Mouse (Mus musculus) forebrain, embryonic 11.5 days (tissue): Measurements from ENCODE around the gene Slfn14. TPM values are rescaled to one million over a fixed set of nuclear protein-coding genes. Genes with fewer than 3 reads are reported as not detected.

ENCODE experiments used
- ATAC-seq: fragments of 200-750 bp; cut with Nextera tagmentation; replicated peaks from 2 replicates; pipeline ENCODE4 v1.8.0; 2017; ENCODE audit warnings: moderate TSS enrichment; ENCODE audit not compliant: low FRiP score
- DNase-seq: peaks from one replicate; pipeline ENCODE4 v3.0.0-alpha.2; 2017; ENCODE audit warnings: low spot score
- H3K27ac ChIP-seq: fragments of 300-500 bp; sonication (generic); 2 replicates; pipeline ENCODE4 v1.5.1; 2014; ENCODE audit warnings: low read depth, low read length
- H3K27me3 ChIP-seq: fragments of 300-500 bp; sonication (generic); 2 replicates; pipeline ENCODE4 v1.6.1; 2014; ENCODE audit warnings: mild to moderate bottlenecking, low read length, mixed read lengths; ENCODE audit not compliant: control insufficient read depth, insufficient read depth
- H3K36me3 ChIP-seq: fragments of 300-500 bp; sonication (generic); 2 replicates; pipeline ENCODE4 v1.6.1; 2014; ENCODE audit warnings: mild to moderate bottlenecking, low read length, moderate library complexity, mixed read lengths; ENCODE audit not compliant: control insufficient read depth, insufficient read depth
- H3K4me1 ChIP-seq: fragments of 300-500 bp; sonication (generic); replicated peaks from 2 replicates; pipeline ENCODE4 v1.6.1; 2014; ENCODE audit warnings: low read length, mixed read lengths; ENCODE audit not compliant: control insufficient read depth, insufficient read depth
- H3K4me2 ChIP-seq: fragments of 300-500 bp; sonication (generic); 2 replicates; pipeline ENCODE4 v1.6.1; 2014; ENCODE audit warnings: low read depth, mild to moderate bottlenecking, low read length, moderate library complexity, mixed read lengths; ENCODE audit not compliant: severe bottlenecking
- H3K4me3 ChIP-seq: fragments of 300-500 bp; sonication (generic); 2 replicates; pipeline ENCODE4 v1.5.1; 2014; ENCODE audit warnings: low read depth, low read length
- H3K9ac ChIP-seq: fragments of 300-500 bp; sonication (generic); 2 replicates; pipeline ENCODE4 v1.6.1; 2014; ENCODE audit warnings: low read length
- H3K9me3 ChIP-seq: fragments of 300-500 bp; sonication (generic); 2 replicates; pipeline ENCODE4 v1.6.1; 2016; ENCODE audit warnings: low read length, mixed read lengths; ENCODE audit not compliant: control insufficient read depth
- WGBS: fragments of 180-500 bp; shearing (Covaris S2); extraction: QIAGEN DNeasy Blood & Tissue Kit; methylation state at CpG from one replicate; pipeline ENCODE4 v1.1.7; 2014; 5-methylcytosine and 5-hydroxymethylcytosine counted together
- polyA plus RNA-seq: library from polyadenylated mRNA; unstranded; fragments of >200 nt; fragmentation: Nextera tagmentation; extraction: Ambion mirVana; gene quantifications from 2 replicates; pipeline ENCODE4 v1.2.1, GENCODE M21; 2014

The Slfn14 gene
- polyA plus RNA-seq, 1 experiment from 2014 or later = 0.91 TPM

- Histone ChIP-seq H3K27me3 (no peaks in the 10 kb centered on the region), H3K4me2 (peak within 1 kb of the TSS; percentile 77), H3K36me3 (no peaks in the 10 kb centered on the region), H3K9me3 (no peaks in the 10 kb centered on the region), H3K4me3 (peak within 1 kb of the TSS; percentile 95), H3K27ac (peak within 1 kb of the TSS; percentile 89), H3K9ac (peak within 1 kb of the TSS; percentile 95), H3K4me1 (peaks cover 6% of the 10 kb centered on the region)
- peak; percentile 97 for DNase-seq
- peak; percentile 78 for ATAC-seq
- under 1% methylated on average over 51 of the region's 51 CpGs for WGBS
Measured at GRCm38 (mm10) chr11:83302526-83303251, 16.2 kb upstream of the Slfn14 start, which contains the start of gene Pex12. Gene Pex12, minus strand, starts transcription at chr11:83302586.

GRCm38 (mm10) chr11:83302124-83302523 lies 15.6 kb upstream of the Slfn14 start:
- no peaks in the 10 kb centered on the region for H3K36me3 ChIP-seq
- DNase-seq (no peak), ATAC-seq (no peak)
- peaks cover 7% of the 10 kb centered on the region for H3K4me1 ChIP-seq
- peak overlapping the region; percentile 89 for H3K27ac ChIP-seq
- peak overlapping the region; percentile 95 for H3K4me3 ChIP-seq
- 9% methylated on average over 10 of the region's 10 CpGs for WGBS
- no peaks in the 10 kb centered on the region for H3K27me3 ChIP-seq
- H3K4me2 ChIP-seq = peak overlapping the region; percentile 77
- no peaks in the 10 kb centered on the region for H3K9me3 ChIP-seq
- peak overlapping the region; percentile 95 for H3K9ac ChIP-seq

- WGBS = 61% methylated on average over 2 of the region's 2 CpGs
- no peak overlapping the region for H3K4me2 ChIP-seq
- no peaks in the 10 kb centered on the region for H3K9me3 ChIP-seq
- H3K36me3 ChIP-seq = no peaks in the 10 kb centered on the region
- no peak overlapping the region for H3K27ac ChIP-seq
- no peak overlapping the region for H3K4me3 ChIP-seq
- H3K9ac ChIP-seq = no peak overlapping the region
- H3K4me1 ChIP-seq = peaks cover 7% of the 10 kb centered on the region
- no peaks in the 10 kb centered on the region for H3K27me3 ChIP-seq
- DNase-seq (no peak), ATAC-seq (no peak)
Measured at GRCm38 (mm10) chr11:83301431-83301831, 14.9 kb upstream of the Slfn14 start.

GRCm38 (mm10) chr11:83299724-83300123 lies 13.2 kb upstream of the Slfn14 start:
- no peaks in the 10 kb centered on the region for H3K9me3 ChIP-seq
- H3K4me1 ChIP-seq = peaks cover 7% of the 10 kb centered on the region
- H3K36me3 ChIP-seq = no peaks in the 10 kb centered on the region; the same call in 1 of the 2 replicates
- H3K27ac ChIP-seq = no peak overlapping the region
- 93% methylated on average over 9 of the region's 9 CpGs for WGBS
- DNase-seq = no peak
- H3K4me2 ChIP-seq = no peak overlapping the region; the same call in 1 of the 2 replicates
- no peak overlapping the region for H3K4me3 ChIP-seq
- no peak for ATAC-seq
- no peak overlapping the region for H3K9ac ChIP-seq
- no peaks in the 10 kb centered on the region for H3K27me3 ChIP-seq

- ATAC-seq (peak; percentile 91), DNase-seq (peak; percentile 95)
- 2% methylated on average over 56 of the region's 56 CpGs for WGBS
Measured at GRCm38 (mm10) chr11:83298225-83299195, 12.0 kb upstream of the Slfn14 start, which contains the start of gene Ap2b1. Gene Ap2b1, plus strand, starts transcription at chr11:83299024.

DNA sequence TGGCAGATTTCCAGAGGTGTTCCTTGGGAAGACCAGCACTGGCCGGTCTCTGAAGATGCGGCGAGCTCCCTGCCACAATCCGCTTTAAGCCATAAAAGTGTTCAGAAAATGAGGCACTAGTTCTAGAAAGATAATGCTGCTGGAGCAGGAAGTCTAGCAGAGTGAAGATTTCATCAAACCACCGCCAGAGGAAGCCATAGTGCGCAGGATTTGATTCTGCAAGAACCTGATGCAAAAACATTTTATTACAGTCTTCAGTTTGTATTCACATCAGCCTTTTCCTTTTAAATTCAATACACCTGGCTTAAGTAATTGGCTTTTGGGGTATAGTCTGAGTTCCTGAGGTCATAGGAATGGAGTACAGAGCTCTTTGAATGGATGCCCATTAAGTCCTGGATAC lies 11.3 kb upstream of the Slfn14 start:
- peak overlapping the region; percentile 73 for H3K4me3 ChIP-seq
- no peaks in the 10 kb centered on the region for H3K9me3 ChIP-seq
- 74% methylated on average over 6 of the region's 6 CpGs for WGBS
- peak overlapping the region; percentile 79 for H3K4me2 ChIP-seq
- no peak overlapping the region for H3K27ac ChIP-seq
- no peaks in the 10 kb centered on the region for H3K27me3 ChIP-seq
- DNase-seq (no peak), ATAC-seq (no peak)
- no peaks in the 10 kb centered on the region; the same call in 1 of the 2 replicates for H3K36me3 ChIP-seq
- H3K9ac ChIP-seq = peak overlapping the region; percentile 80; the same call in 1 of the 2 replicates
- peaks cover 4% of the 10 kb centered on the region for H3K4me1 ChIP-seq

More at GRCm38 (mm10) chr11:83298225-83299195, 12.0 kb upstream of the Slfn14 start, which contains the start of gene Ap2b1:
- peak within 1 kb of the TSS; percentile 73 for H3K4me3 ChIP-seq
- H3K27ac ChIP-seq = peak within 1 kb of the TSS; percentile 83
- H3K4me1 ChIP-seq = peaks cover 4% of the 10 kb centered on the region
- no peaks in the 10 kb centered on the region; the same call in 1 of the 2 replicates for H3K36me3 ChIP-seq
- H3K27me3 ChIP-seq = no peaks in the 10 kb centered on the region
- peak within 1 kb of the TSS; percentile 80 for H3K9ac ChIP-seq
- H3K9me3 ChIP-seq = no peaks in the 10 kb centered on the region
- peak within 1 kb of the TSS; percentile 79 for H3K4me2 ChIP-seq

- WGBS = 89% methylated on average over 2 of the region's 2 CpGs
- no peak for DNase-seq
Measured at GRCm38 (mm10) chr11:83294133-83294532, 7.6 kb upstream of the Slfn14 start.

GRCm38 (mm10) chr11:83293182-83293581 lies 6.7 kb upstream of the Slfn14 start:
- H3K4me2 ChIP-seq = peak overlapping the region; percentile 83
- H3K4me1 ChIP-seq = peaks cover 4% of the 10 kb centered on the region
- no peak for ATAC-seq
- no peak overlapping the region for H3K27ac ChIP-seq
- no peaks in the 10 kb centered on the region; the same call in 1 of the 2 replicates for H3K36me3 ChIP-seq
- peak overlapping the region; percentile 65 for H3K4me3 ChIP-seq
- no peaks in the 10 kb centered on the region for H3K27me3 ChIP-seq
- no peaks in the 10 kb centered on the region for H3K9me3 ChIP-seq
- WGBS = 92% methylated on average over 1 of the region's 1 CpGs
- H3K9ac ChIP-seq = peak overlapping the region; percentile 44; the same call in 1 of the 2 replicates
- DNase-seq = no peak

More at GRCm38 (mm10) chr11:83294133-83294532, 7.6 kb upstream of the Slfn14 start:
- Histone ChIP-seq H3K4me2 (no peak overlapping the region; the same call in 1 of the 2 replicates), H3K36me3 (no peaks in the 10 kb centered on the region; the same call in 1 of the 2 replicates), H3K9ac (no peak overlapping the region), H3K4me3 (no peak overlapping the region), H3K27ac (no peak overlapping the region), H3K9me3 (no peaks in the 10 kb centered on the region), H3K27me3 (no peaks in the 10 kb centered on the region), H3K4me1 (peaks cover 4% of the 10 kb centered on the region)
- ATAC-seq = no peak
